11 mouse cellular contexts compared by ENCODE assay signal in the genomic region with DNA sequence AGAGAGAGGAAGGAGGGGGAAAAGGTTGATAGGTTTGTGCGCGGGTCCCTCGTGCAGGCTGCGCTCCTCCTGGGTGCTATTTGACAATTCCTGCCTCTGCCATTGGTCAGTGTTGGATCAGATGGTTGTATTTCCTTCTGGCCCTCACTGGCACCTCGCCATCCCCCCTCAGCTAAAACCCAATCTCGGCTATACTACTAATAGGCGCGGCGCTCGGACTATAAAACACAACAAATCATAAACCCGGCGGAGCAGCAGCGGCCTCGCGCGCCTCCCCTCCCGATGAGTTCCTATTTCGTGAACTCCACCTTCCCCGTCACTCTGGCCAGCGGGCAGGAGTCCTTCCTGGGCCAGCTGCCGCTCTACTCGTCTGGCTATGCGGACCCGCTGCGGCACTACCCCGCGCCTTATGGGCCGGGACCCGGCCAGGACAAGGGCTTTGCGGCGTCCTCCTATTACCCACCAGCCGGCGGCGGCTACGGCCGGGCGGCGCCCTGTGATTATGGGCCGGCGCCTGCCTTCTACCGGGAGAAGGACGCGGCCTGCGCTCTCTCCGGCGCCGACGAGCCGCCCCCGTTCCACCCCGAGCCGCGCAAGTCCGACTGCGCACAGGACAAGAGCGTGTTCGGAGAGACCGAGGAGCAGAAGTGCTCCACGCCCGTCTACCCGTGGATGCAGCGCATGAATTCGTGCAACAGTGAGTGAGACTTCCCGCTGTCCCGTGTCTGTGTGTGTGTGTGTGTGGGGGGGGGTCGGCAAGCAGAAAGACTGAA. TPM values are rescaled to one million over a fixed set of nuclear protein-coding genes. Genes with fewer than 3 reads are reported as not detected.
A peak's percentile ranks its signal among the peaks of the same experiment; 100 is the strongest.
DNase-seq lines count a peak whose midpoint lies in the region; ATAC-seq lines count a peak whose summit lies in the region.
"Had no signal": no experiment of that assay in that cellular context is flagged by ENCODE, and none has a peak within 500 bp of the region (broad histone marks: within the 10 kb centered on the region; RNA-seq: fewer than 3 reads in every experiment).

No protein-coding gene starts in this region.

- peak overlapping the region; percentile 95 for H3K4me2 ChIP-seq in kidney, embryonic 14.5 days (replicated peaks; ENCODE audit: low read depth, low read length)
- peak overlapping the region; percentile 79 for H3K4me2 ChIP-seq in lung, embryonic 16.5 days (ENCODE audit: low read depth, low read length)

- no peak overlapping the region for H3K27ac ChIP-seq in embryonic facial prominence, embryonic 10.5 days (replicated peaks)
- H3K27ac ChIP-seq in kidney, embryonic 14.5 days (ENCODE audit: low read depth, low read length): peak overlapping the region; percentile 100
- peak overlapping the region; percentile 68 for H3K27ac ChIP-seq in lung, embryonic 16.5 days (ENCODE audit: low read length)

- peaks cover 21% of the 10 kb centered on the region for H3K4me1 ChIP-seq in embryonic facial prominence, embryonic 10.5 days
- peaks cover 46% of the 10 kb centered on the region for H3K4me1 ChIP-seq in kidney, embryonic 14.5 days (ENCODE audit: control insufficient read depth, insufficient read depth, low read length)
- peaks cover 10% of the 10 kb centered on the region; the same call in 1 of the 2 replicates for H3K4me1 ChIP-seq in lung, embryonic 16.5 days (replicated peaks; ENCODE audit: control insufficient read depth, insufficient read depth, low read length)

- H3K9ac ChIP-seq in kidney, embryonic 14.5 days (ENCODE audit: low read depth, low read length): peak overlapping the region; percentile 99
- H3K9ac ChIP-seq in lung, embryonic 16.5 days (ENCODE audit: low read length): peak overlapping the region; percentile 77

- WGBS in embryonic facial prominence, embryonic 10.5 days: under 1% methylated on average over 66 of the region's 66 CpGs
- under 1% methylated on average over 66 of the region's 66 CpGs for WGBS in kidney, embryonic 14.5 days
- WGBS in lung, embryonic 16.5 days: under 1% methylated on average over 63 of the region's 66 CpGs

- H3K36me3 ChIP-seq in embryonic facial prominence, embryonic 10.5 days (replicated peaks): no peaks in the 10 kb centered on the region
- H3K36me3 ChIP-seq in kidney, embryonic 14.5 days (ENCODE audit: control insufficient read depth, insufficient read depth, low read length): peaks cover 26% of the 10 kb centered on the region
- no peaks in the 10 kb centered on the region for H3K36me3 ChIP-seq in lung, embryonic 16.5 days (ENCODE audit: control insufficient read depth, insufficient read depth, low read length)

- ATAC-seq in kidney, embryonic 14.5 days (ENCODE audit: low FRiP score, low TSS enrichment): 0 out of 2 replicates have a peak, but pooled peaks have one; percentile 14
- peak; percentile 34 for ATAC-seq in lung, embryonic 16.5 days (ENCODE audit: low read depth)

- no peak overlapping the region for H3K4me3 ChIP-seq in embryonic facial prominence, embryonic 10.5 days
- H3K4me3 ChIP-seq in kidney, embryonic 14.5 days (ENCODE audit: low read length): peak overlapping the region; percentile 53
- peak overlapping the region; percentile 61 for H3K4me3 ChIP-seq in lung, embryonic 16.5 days (ENCODE audit: low read length)

- peak; percentile 35 for DNase-seq in gastrocnemius, postnatal 10 days
- no peak for DNase-seq in gastrocnemius, postnatal 36 days
- DNase-seq in embryonic facial prominence, embryonic 10.5 days (ENCODE audit: low spot score): peak; percentile 70
- no peak for DNase-seq in left cerebral cortex, postnatal 14 days (ENCODE audit: low spot score in 2 of 2)
- no peak for DNase-seq in left cerebral cortex, postnatal 4 days
- DNase-seq in right cerebral cortex, postnatal 25 days: no peak

- peaks cover 100% of the 10 kb centered on the region for H3K27me3 ChIP-seq in embryonic facial prominence, embryonic 10.5 days (replicated peaks; ENCODE audit: low read depth, poor library complexity, severe bottlenecking)
- no peaks in the 10 kb centered on the region for H3K27me3 ChIP-seq in kidney, embryonic 14.5 days (ENCODE audit: control insufficient read depth, insufficient read depth, low read length)
- peaks cover 76% of the 10 kb centered on the region for H3K27me3 ChIP-seq in lung, embryonic 16.5 days (ENCODE audit: control insufficient read depth, insufficient read depth, low read depth, low read length)

- H3K9me3 ChIP-seq in embryonic facial prominence, embryonic 10.5 days: no peaks in the 10 kb centered on the region
- no peaks in the 10 kb centered on the region for H3K9me3 ChIP-seq in kidney, embryonic 14.5 days (ENCODE audit: control insufficient read depth, low read length)
- H3K9me3 ChIP-seq in lung, embryonic 16.5 days (ENCODE audit: control insufficient read depth, low read length): no peaks in the 10 kb centered on the region

- intact Hi-C loops in gastrocnemius, postnatal 36 days (cut with DNase I): no loop called here
- intact Hi-C loops in left cerebral cortex, postnatal 14 days (cut with DNase I): no loop called here
- intact Hi-C loops in left cerebral cortex, postnatal 4 days (cut with DNase I): no loop called here

RNA-seq across cellular contexts. Expression of gene Hoxb5, which starts 4.1 kb away (rescaled TPM):
- total RNA-seq in gastrocnemius, postnatal 10 days (2021): 1 to 10 TPM in 1 of 2 experiments, under 1 TPM in 1; 0.89 to 1.3 TPM
- under 1 TPM; 0.52 to 0.61 TPM for total RNA-seq in gastrocnemius, postnatal 36 days (2021)
- polyA plus RNA-seq in embryonic facial prominence, embryonic 10.5 days (2016; fragmentation: Nextera tagmentation; extraction: Ambion mirVana): 0.07 and 0.28 TPM in 2 replicates
- polyA plus RNA-seq in kidney, embryonic 14.5 days (2014; fragmentation: Nextera tagmentation; extraction: Ambion mirVana): 22.1 and 24.3 TPM in 2 replicates
- polyA plus RNA-seq in lung, embryonic 16.5 days (2015; fragmentation: Nextera tagmentation; extraction: Ambion mirVana): 39.2 and 46.6 TPM in 2 replicates
- not detected for total RNA-seq in left cerebral cortex, postnatal 14 days (2021)
- total RNA-seq in left cerebral cortex, postnatal 4 days (2021): not detected
- total RNA-seq: left cerebral cortex, postnatal 25 days had no signal

RNA-seq across cellular contexts. Expression of gene Hoxb6, which starts 6.8 kb away (rescaled TPM):
- 1 to 10 TPM in 1 of 2 experiments, under 1 TPM in 1; 0.56 to 2.0 TPM for total RNA-seq in gastrocnemius, postnatal 10 days (2021)
- under 1 TPM; 0.38 to 0.54 TPM for total RNA-seq in gastrocnemius, postnatal 36 days (2021)
- 0.15 TPM in 1 of 2 replicates, not detected in the other for polyA plus RNA-seq in embryonic facial prominence, embryonic 10.5 days (2016; fragmentation: Nextera tagmentation; extraction: Ambion mirVana)
- polyA plus RNA-seq in kidney, embryonic 14.5 days (2014; fragmentation: Nextera tagmentation; extraction: Ambion mirVana): 44.1 and 53.1 TPM in 2 replicates
- polyA plus RNA-seq in lung, embryonic 16.5 days (2015; fragmentation: Nextera tagmentation; extraction: Ambion mirVana): 8.8 and 11.6 TPM in 2 replicates
- total RNA-seq in left cerebral cortex, postnatal 14 days (2021): not detected
- total RNA-seq in left cerebral cortex, postnatal 4 days (2021): not detected
- total RNA-seq: left cerebral cortex, postnatal 25 days had no signal

RNA-seq across cellular contexts. Expression of gene Hoxb7, which starts 12.7 kb away (rescaled TPM):
- 1 to 10 TPM; 1.6 to 1.9 TPM for total RNA-seq in gastrocnemius, postnatal 10 days (2021)
- total RNA-seq in gastrocnemius, postnatal 36 days (2021): under 1 TPM; 0.39 to 0.41 TPM
- polyA plus RNA-seq in embryonic facial prominence, embryonic 10.5 days (2016; fragmentation: Nextera tagmentation; extraction: Ambion mirVana): not detected in 2 replicates
- polyA plus RNA-seq in kidney, embryonic 14.5 days (2014; fragmentation: Nextera tagmentation; extraction: Ambion mirVana): 58.6 and 61.9 TPM in 2 replicates
- 2.2 and 3.2 TPM in 2 replicates for polyA plus RNA-seq in lung, embryonic 16.5 days (2015; fragmentation: Nextera tagmentation; extraction: Ambion mirVana)
- total RNA-seq in left cerebral cortex, postnatal 14 days (2021): not detected
- total RNA-seq in left cerebral cortex, postnatal 4 days (2021): not detected
- total RNA-seq: CH12.LX; left cerebral cortex, postnatal 25 days had no signal
- polyA plus RNA-seq: testis, adult 2 months had no signal

RNA-seq across cellular contexts. Expression of gene Hoxb8, which starts 17.4 kb away (rescaled TPM):
- 1 to 10 TPM in 1 of 2 experiments, under 1 TPM in 1; 0.92 to 1.9 TPM for total RNA-seq in gastrocnemius, postnatal 10 days (2021)
- total RNA-seq in gastrocnemius, postnatal 36 days (2021): under 1 TPM; 0.15 TPM
- not detected in 2 replicates for polyA plus RNA-seq in embryonic facial prominence, embryonic 10.5 days (2016; fragmentation: Nextera tagmentation; extraction: Ambion mirVana)
- polyA plus RNA-seq in kidney, embryonic 14.5 days (2014; fragmentation: Nextera tagmentation; extraction: Ambion mirVana): 12.7 and 18.6 TPM in 2 replicates
- 0.33 and 0.79 TPM in 2 replicates for polyA plus RNA-seq in lung, embryonic 16.5 days (2015; fragmentation: Nextera tagmentation; extraction: Ambion mirVana)
- total RNA-seq in left cerebral cortex, postnatal 14 days (2021): not detected
- not detected for total RNA-seq in left cerebral cortex, postnatal 4 days (2021)
- total RNA-seq: CH12.LX; left cerebral cortex, postnatal 25 days had no signal

RNA-seq across cellular contexts. Expression of gene Hoxb4, which starts 19.0 kb away (rescaled TPM):
- total RNA-seq in gastrocnemius, postnatal 10 days (2021): 1 to 10 TPM in 1 of 2 experiments, under 1 TPM in 1; 0.45 to 1.1 TPM
- under 1 TPM; 0.23 to 0.54 TPM for total RNA-seq in gastrocnemius, postnatal 36 days (2021)
- 0.09 and 0.23 TPM in 2 replicates for polyA plus RNA-seq in embryonic facial prominence, embryonic 10.5 days (2016; fragmentation: Nextera tagmentation; extraction: Ambion mirVana)
- polyA plus RNA-seq in kidney, embryonic 14.5 days (2014; fragmentation: Nextera tagmentation; extraction: Ambion mirVana): 4.2 and 8.6 TPM in 2 replicates
- polyA plus RNA-seq in lung, embryonic 16.5 days (2015; fragmentation: Nextera tagmentation; extraction: Ambion mirVana): 3.4 TPM in 2 replicates
- not detected for total RNA-seq in left cerebral cortex, postnatal 14 days (2021)
- total RNA-seq in left cerebral cortex, postnatal 4 days (2021): not detected
- total RNA-seq: left cerebral cortex, postnatal 25 days had no signal

Comparison
In these comparisons a context has a peak if more than half of its experiments do, and no peak if none do; other contexts are left out.
1. DNase-seq: peak in gastrocnemius, postnatal 10 days (single experiment) and embryonic facial prominence, embryonic 10.5 days (single experiment); none in gastrocnemius, postnatal 36 days (0 of 2), left cerebral cortex, postnatal 14 days (0 of 2), left cerebral cortex, postnatal 4 days (single experiment) and right cerebral cortex, postnatal 25 days (single experiment).